Mouse (Mus musculus) ovary, adult 18-20 months (tissue): ENCODE results near the gene Ttc9c.
"Not testable (repeated sequence)": the region's sequence is repeated elsewhere in the genome, so short reads cannot be mapped to it uniquely, and the experiment has no call there.

Experiments used
- DNase-seq: peaks from one replicate; pipeline ENCODE4 v3.0.0; 2022; ENCODE audit warnings: low spot score, mixed read lengths

Ttc9c gene

GRCm38 (mm10) chr19:8818801-8819595 is at the start of gene Ttc9c:
TSS of gene Ttc9c (minus strand) at chr19:8819333.
- peak; percentile 97 for DNase-seq

GRCm38 (mm10) chr19:8864265-8864664 is 45.1 kb upstream of the Ttc9c start:
- DNase-seq = no peak

GRCm38 (mm10) chr19:8859018-8859417 is 39.9 kb upstream of the Ttc9c start:
- no peak for DNase-seq

DNA sequence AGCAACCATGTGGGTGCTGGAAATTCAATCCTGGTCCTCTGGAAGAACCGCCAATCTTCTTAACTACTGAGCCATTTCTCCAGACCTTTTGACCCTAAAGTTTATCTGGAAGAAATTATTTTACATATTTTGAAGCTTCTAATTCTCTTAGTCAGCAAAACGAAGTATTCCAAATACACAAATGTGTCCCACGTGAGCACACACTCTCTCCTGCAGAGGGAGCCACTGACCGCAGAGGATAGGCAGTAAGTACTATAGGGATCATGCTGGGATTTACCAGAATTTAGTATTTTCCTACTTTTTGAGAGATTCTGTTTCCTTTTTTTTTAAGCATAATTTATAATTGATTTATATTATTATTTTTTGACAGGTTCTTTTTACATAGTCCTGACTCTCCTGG is 38.6 kb upstream of the Ttc9c start:
- no peak for DNase-seq

- DNase-seq = no peak
Measured at GRCm38 (mm10) chr19:8853117-8853516, 34.0 kb upstream of the Ttc9c start.

DNA sequence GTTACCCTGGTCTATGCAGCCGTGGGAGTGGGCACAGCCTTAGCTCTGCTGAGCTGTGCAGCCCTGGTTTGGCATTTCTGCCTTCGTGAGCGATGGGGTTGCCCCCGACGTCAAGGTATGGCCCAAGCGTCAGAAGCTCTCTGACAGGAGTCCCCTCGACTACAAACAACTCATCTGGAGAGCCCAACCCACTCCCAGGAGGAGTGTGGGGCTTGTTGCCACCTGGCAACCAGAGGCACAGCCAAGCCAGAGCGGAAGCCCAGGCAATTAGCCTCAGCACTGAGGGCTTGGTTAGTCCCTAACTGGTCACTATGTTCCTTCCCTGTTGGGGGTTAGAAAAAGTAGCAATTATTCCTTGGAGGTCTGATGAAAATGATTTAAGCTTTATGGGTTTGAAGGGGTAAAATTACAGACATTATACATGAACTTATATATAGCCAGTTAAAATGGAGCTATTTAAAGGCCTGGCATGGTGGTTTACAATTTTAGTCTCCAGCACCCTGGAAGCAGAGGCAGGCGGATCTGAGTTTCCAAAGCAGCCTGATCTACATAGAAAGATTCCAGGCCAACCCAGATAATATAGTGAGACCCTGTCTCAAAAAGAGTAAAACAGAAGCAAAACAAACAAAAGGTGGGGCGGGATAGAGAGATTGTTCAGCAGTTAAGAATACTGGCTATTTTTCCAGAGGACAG is 33.2 kb upstream of the Ttc9c start:
- no peak for DNase-seq

DNA sequence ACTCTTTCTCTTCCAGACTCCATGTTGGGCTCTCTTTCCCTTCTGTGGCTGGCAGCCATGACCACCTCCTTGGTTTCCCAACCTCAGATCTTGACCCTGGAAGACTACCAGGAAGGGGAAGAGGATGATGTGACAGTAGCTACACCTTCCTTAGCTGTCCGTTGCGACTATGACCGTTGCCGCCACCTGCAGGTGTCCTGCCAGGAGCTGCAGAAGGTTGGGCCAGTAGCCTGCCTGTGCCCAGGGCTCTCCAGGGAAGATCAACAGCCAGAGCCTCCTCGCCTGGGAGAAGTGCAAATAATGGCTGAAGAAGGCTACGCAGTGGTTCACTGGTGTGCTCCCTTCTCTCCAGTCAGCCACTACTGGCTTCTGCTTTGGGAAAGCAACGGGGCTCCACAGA is 32.5 kb upstream of the Ttc9c start:
- DNase-seq = no peak

DNA sequence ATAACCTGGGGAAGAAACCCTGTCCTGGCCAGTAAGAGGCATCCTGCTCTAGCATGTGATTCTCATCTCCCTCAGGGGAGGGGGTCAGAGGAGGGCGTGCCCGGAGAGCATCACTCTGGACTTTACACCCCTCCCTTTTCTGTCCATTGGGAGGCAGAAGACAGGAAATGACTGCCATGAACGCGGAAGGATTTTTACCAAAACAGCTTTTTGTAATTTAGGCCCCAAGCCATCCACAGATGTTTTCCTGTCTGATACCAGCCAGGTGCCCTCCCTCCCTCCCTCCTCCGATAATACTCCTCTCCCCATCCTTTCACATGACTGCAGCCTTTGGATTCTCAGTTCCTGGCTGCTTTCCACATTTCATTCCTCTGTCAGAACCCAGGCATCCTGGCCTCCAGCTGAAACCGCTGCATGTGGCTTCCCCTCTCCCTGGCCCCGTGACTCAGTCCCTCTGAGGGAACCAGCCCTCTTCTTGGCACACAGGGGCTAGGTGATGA is 31.3 kb upstream of the Ttc9c start, which contains the start of gene Lrrn4cl:
Lrrn4cl (plus strand) TSS at position 367 of the 500 bp plus-strand sequence.
- no peak for DNase-seq

DNA sequence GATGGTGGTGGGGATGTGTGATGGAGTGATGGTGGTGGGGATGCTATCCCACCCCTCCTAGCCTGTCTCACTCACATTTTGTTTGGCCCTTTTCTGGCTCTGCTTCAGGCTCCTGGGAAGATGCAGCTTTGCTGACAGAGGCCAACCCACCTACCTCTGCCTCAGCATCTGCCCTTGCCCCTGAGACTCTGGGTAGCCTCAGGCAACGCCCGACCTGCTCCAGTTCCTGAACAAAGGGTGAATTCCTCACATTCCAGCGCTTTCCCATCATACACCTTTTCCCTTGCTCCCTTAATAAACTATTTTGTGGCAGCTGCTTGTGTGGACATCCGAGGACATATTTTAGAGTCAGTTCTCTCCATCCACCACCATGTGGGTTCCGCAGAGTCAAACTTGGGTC is 29.2 kb upstream of the Ttc9c start:
- DNase-seq = no peak

DNA sequence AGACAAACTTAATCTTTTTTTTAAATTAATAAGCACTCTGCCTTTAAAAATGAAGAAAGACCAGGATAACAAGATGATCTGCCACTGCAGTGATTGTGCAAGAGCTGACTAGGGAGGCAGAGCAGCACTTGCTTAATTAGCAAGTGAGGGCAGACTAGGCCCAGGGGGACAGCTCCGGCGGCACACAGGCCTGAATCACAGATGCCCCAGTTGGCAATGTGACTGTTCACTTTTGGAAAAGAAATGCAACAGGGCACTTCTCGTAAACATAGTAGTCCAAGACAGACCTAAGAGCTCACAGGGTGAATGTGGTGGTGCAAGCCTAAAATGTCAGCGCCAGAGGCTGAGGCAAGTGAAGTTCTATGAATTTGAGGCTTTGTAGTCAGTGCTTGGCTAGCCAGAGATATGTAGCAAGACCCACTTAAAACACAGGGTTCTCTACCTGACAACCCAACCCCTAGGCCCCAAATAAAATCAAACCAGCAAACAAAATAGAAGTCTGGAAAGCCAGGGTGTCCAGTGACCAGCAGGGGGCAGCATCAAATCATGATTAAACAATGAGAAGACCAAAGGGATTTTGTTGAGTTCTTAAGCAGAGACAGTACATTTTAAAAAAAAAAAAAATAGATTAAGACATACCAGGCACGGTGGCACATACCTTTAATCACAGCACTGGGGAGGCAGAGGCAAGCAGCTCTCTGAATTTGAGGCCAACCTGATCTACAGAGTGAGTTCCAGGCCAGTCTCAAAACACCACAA is 25.4 kb upstream of the Ttc9c start:
- DNase-seq = no peak

DNA sequence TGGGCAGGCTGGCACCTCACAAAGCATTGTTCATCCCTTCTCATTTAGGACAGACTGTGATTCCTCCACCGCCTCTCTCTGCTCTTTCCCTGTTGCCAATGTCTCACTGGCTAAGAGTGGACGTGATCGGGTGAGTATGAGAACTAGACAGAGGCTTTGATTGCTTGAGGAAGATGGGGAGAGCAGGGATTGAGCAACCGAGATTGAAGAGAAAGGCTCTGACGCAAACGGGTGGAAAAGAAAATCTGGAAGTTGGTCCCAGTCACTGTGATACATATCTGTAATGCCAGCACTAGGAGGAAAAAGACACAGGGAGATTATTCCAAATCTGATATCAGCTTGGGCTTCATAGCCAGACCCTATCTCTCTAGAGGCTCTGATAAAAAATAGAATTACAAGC is 23.8 kb upstream of the Ttc9c start:
- no peak for DNase-seq

DNA sequence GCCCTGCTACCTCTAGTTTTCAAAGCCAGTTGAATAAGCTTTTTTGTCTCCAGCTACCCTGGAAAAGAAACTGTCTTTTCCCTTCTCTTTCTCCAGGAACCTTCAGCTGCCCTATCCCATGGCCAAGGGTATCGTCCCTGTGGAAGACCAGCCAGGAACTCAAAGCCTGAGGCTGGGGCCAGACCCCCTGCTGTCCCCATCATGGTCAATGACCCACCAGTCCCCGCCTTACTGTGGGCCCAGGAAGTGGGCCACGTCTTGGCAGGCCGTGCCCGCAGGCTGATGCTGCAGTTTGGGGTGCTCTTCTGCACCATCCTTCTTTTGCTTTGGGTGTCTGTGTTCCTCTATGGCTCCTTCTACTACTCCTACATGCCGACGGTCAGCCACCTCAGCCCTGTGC is 21.9 kb upstream of the Ttc9c start:
- DNase-seq = no peak

GRCm38 (mm10) chr19:8839908-8840791 is 21.0 kb upstream of the Ttc9c start:
- DNase-seq = peak; percentile 61

DNA sequence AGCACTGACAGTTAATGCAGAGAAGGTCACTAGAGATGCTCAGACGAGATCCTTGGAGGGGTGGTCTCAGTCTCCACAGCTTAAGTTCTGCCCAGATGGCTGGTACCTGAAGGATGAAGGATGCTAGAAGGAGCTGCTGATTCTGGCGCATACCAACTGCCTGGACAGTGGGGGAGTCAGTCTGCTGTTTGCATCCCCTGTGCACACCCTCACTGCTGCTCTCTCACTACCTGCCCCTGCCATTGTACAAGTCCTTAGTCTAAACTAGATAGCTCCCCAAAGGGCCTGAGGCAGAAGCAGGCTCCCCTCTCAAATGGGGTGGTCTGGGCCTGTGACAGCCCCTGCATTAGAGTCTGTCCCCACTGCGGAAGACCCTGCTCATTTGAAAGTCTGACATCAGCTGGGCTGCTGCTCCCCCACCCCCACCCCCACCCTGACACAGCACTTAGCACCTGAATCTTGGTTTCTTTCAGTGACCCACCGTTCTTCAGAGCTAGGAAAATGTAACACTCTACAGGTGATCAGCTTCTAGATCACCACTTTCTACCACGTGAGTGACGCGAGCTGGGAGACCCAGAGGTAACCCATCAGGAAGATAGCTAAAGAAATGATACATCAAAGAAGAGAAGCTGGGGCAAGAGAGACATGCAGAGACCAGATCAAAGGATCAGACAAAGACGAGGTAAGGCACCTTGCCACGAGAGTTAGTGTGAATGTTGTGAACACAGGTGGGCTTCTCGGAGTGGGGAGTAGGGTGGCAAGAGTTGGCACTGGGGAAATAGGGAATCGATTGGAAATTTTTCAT is 20.2 kb upstream of the Ttc9c start, which contains the start of gene Gng3:
Gng3 (minus strand) TSS at position 92 of the 805 bp plus-strand sequence.
- DNase-seq = no peak

DNA sequence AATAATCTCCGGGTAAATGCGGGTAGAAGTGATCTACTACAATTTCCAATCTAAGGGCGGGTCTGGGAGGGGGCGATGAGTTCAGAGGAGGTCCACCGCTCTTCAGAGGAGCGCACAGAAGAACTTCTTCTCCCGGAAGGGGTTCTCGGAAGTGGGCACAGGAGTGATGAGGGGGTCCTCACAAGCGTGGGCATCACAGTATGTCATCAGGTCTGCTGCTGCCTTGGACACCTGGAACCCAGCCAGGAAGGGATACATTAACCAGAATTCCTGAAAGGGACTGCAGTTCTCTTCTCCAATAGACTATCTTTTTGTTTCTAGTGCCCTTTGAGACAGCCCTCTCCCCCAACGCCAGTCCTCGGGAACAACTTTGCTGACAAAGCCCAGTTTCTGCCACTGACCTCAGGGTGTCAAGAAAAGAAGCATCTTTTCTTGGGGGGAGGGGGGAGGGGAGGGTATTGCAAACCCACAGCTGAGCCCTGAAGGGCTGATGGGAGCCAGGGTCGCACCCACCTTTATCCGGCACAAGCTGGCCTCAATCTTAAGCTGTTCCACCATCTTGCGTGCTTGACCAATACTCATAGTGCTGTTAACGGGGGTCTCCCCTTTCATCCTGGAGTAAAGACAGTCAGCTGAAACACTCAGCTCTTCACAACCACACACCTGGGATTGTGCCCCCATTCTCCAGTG is 19.1 kb upstream of the Ttc9c start:
- DNase-seq = no peak

DNA sequence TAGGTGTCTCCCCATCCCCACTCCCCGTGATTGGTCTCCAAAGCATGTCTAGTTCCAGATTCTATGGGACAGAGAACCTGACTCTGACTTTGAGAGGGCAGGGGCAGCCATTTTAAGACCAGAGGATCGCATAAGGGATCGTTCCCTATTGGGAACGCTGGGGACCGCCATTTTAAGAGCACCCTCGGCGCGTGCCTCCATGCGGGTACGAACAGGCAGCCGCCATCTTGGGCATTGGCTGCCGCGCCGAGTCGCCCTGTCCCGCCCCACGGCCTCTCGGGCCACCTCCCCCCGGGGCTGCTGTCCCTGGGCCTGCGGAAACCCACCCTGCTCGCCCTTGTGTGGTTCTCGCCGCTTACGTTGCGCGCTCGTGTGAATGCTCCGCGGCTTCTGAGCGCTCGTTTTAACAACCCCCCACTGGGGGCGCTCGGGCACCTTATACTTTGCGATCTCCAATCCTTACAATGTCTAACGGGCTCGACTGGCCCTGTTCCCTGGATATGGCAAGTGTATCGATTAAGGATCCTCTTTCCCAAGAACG is 18.2 kb upstream of the Ttc9c start, which contains the start of gene Bscl2:
Bscl2 (plus strand) TSS at position 217 of the 541 bp plus-strand sequence.
- peak; percentile 70 for DNase-seq

- DNase-seq = not testable (repeated sequence)
Measured at GRCm38 (mm10) chr19:8836327-8836726, 17.2 kb upstream of the Ttc9c start.

DNA sequence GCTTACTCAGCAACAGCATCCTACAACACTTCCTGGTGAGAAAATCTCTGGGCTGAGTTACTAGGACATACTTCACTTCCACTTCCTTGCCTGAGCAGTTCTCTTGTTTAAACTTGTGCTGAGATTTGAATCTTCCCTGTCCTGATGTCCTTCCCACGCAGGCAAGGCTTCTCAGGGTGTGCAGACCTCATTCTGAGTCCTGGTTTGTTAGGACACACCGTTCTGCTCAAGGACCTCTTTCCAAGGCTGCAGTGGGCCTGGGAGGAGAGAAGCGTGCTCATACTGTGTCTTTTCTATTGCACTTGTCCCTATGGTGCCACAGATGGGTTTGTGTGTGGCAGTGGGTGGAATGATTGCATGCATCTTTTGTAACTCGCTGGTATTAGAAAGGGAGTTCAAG is 13.8 kb upstream of the Ttc9c start:
- no peak for DNase-seq

GRCm38 (mm10) chr19:8831262-8831661 is 12.1 kb upstream of the Ttc9c start:
- DNase-seq = no peak

- no peak for DNase-seq
Measured at GRCm38 (mm10) chr19:8830664-8831063, 11.5 kb upstream of the Ttc9c start.
